Mouse (Mus musculus) spleen, postnatal 4 days (tissue): ENCODE measurements around the gene Stau1.

Experiments
- DNase-seq, 2 experiments: peaks; one replicate each; pipeline ENCODE4 v3.0.0; 2022; ENCODE audit warnings: low spot score in 2 of 2

The Stau1 gene

DNA sequence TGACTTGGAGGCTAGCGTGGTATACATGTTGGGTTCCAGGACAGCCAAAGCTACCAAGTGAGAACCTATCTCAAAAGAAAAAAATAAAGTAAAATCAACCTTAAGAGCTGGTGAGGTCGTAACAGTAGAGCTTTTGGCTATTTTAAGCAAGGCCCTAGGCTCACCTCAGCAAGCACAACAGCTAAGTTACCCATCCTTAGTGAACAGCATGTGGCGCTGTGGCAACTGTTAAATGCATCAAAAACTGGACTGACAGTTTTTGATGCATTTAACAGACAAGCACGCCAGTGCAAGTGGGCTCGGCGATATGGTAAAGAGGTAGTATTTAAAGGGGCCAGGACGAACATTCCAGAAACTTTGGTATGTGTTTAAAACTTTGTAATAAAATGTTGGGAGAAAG, 5.2 kb downstream of the Stau1 start:
- peak in 1 of 2 experiments; percentile 53 for DNase-seq

DNA sequence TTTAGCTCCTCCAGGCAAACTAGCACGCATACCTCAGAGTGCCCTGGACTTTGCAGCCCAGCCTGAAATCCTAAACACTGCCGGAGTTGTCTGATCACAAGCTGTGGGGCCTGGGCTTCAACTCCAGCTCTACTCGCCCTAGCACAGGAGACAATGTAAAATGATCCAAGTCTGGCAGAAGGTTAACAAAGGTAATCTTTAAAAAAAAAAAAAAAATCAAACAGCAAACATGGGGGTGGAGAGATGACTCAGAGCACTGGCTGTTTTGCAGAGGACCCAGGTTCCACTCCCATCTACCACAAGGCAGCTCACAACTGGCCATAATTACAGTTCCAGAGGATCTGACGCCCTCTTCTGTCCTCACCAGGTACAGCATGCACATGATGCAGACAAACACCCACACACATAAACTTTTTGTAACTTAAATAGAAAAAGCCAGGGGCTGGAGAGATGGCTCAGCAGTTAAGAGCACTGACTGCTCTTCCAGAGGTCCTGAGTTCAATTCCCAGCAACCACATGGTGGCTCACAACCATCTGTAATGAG, 12.7 kb downstream of the Stau1 start:
- DNase-seq = no peak

DNA sequence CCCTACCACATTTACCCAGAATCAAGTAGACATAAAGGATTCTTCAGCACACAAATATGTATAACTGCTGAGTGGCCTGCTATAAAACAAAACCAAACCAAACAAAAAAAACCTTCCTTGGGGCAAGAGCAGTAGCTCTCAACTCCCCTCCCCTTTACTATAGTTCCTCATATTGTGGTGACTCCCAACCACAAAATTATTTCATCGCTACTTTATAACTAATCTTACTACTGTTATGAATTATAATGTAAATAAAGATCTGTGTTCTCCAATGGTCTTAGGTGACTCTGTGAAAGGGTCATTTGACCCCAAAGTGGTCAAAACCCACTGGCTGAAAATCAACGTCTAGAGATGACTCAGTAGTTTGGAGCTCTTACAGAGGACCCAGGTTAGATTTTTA, 15.9 kb downstream of the Stau1 start:
- DNase-seq = no peak

DNA sequence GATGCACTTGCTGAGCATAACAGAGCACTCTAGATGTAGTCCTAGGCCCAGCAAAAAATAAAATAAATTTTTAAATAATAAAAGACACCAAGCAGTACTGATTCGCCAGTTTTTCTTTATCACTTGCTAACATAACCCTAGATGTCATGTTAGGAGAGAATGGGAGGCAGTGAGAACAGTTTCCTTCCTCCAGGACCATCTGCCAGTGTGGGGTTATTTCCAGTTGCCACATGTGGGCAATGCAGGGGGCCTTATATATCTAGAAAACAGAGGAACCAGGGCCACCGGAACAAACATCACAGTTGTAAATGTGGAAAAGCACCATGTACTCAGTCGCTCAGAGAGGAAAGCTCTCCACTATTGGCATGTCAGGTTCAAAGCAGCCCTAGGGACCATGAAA, 18.6 kb downstream of the Stau1 start:
- DNase-seq = no peak

DNA sequence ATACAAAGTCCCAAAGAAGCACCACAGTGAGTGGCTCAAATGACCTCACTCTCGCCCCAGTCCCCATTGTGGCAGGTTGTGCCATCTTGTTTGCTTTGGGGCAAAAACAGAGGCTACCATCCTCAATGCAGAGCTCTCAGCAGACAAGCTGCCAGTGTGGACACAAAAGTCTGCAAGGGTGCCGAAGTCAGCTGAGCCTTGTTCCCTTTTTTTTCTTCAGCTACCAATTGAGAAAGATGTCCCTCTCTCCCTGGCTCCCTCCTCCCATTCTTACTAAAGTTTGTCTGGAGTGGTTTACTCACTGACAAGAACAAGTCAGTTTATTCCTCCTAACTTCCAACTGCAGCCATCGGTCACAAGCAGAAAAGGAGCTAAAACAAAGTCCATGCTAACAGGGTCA, 19.7 kb downstream of the Stau1 start:
- DNase-seq = peak in 1 of 2 experiments; percentile 22

DNA sequence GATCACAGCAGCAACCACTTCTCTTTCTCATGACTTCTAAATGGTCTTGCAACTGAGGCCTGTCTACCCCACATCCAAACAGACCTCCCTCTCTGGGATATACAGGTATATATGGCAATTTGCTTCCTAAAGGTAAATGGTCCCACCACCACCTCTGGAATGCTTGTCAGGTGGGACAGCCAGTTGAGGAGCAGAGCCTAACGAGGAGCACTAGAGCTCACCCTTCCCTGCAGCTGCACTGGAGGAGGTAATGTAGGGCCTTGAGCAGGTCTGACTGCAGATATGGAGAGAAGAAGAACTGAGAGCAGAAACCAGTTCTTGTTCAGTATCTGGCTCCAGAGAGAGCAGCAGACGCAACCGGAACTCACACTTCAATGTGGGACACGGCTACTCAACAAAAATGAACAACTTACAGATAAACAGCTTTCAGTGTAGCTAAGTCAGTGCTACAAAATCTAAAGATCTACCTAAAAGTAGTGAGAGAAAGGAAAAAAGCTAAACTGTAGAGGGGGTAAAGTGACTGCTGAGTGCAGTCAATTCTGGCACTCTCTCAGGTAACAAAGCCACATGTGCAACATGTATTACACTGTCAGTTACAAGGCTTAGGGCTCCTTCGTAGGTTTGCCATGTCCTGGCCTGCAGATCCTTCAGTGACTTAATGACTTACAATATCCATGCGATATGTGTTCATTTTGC, 21.8 kb downstream of the Stau1 start:
- DNase-seq = no peak

DNA sequence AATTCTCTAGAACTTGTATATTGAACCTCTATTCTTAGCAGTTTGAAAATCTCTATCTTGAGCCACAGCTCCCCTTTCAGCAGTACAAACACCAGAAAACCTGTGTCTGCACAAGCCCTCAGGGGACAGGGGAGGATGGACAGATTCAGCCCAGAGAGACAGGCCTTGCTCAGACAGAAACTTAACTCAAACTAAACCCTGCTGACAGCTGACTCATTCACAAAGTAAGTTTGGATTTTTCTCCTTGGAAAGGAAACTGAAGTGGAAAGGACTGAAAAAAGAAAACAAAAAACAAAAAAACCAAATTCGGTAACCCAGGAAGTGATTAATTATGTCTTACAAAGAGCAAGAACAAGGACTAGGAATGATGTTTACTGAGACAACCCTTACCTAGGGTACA, 22.9 kb downstream of the Stau1 start:
- no peak for DNase-seq

DNA sequence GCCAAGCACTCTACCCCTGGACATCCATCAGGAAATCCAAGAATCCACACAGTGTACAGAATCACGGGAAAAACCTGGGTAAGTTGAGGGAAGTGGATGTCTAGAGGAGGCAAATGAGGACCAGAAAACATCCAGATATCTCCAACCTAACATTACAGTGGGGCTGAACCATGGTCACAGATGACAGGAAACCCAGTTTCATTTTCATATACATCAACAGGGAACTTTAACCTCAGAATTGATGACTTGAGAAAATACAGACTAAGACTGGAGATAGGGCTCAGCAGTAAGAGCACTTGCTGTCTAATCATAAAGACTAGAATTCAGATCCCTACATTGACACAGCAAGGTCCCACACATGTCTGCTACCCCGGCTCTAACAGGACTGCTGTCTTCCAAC, 31.3 kb downstream of the Stau1 start:
- no peak for DNase-seq

DNA sequence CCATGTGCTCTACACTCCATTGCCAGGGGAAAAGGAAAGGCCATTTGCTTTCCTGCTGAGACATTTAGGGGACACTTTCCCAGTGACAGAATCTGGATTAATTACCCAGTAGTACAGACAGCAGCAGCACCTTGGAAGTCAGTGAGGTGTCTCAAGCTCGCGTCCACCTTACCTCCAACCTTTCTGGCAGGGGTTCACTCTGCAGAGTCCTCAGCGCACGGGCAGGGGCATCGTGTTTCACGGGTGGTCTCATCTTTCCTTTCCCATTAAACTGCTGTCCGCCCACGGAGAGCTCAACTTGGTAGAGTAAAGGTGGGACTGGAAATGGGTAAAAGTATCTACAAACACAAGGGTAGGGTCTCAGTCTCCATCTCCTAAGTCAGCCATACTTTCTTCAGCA, 32.8 kb downstream of the Stau1 start:
- no peak for DNase-seq

DNA sequence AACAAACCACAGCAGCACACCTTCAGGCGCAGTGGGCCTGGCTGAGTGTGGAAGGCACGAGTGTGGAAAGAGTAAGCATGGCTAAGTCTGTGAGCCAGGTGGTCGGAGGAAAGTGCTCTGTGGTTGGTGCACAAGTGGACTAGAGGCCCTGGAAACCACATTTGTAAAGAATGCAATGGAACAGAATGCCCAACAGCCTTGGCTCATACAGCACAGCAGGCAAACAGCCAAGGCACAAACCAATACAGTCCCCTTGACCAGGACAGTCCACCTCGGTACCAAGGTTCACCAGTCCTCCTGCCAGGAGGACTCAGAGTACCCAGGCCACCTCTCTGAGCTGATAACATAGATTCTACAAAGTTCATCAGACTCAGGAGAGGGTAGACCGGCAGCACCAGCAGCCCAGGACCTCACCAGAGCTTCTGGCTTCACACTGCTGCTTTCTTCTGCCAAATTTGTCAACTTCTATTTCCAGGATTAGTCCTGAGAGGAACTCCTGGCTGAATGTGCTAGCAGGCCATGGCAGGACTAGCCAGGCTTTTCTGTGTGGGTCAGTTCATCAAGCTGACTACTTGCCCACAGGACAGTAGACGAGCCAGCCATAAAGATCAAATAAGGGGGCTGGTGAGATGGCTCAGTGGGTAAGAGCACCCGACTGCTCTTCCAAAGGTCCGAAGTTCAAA, 35.3 kb downstream of the Stau1 start:
- DNase-seq = no peak

DNA sequence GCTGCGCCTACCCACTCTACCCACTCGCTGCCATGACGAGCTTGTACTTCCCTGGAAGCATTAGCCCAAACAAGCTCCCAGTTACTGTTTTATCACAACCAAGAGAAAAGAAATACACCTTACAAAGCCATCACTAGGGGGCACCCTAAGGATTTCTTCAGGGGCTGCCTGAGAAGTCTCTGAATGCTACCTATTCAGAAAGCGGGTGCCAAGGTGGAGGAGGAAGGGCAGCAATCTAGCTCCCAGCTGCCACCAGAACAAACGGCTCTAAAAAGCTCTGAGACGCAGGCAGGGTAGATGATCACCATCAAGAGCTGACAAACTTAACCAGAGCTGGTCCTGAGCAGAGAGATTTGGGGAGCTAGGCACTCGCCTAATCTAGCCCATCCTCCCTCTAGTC, 39.3 kb downstream of the Stau1 start:
- peak; percentile 57 to 80 for DNase-seq

DNA sequence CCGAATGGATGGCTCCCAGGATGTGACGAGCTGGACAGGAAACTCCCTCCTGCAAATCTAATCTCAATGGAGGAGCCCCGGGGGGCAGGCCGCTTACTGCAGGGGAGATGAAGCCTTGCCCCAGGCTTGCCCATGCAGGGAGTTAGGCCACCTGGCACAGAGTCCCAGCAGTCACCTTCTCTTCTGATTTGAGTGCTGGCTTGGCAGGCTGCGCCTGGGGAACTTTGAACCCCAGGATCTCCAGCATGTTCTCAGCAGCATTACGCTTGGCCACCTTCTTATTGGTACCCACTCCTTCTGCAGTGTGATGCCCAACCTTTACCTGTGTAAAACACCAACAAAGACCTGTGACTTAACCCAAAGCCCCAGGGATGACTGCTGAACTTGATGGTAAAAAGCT, 43.9 kb downstream of the Stau1 start:
- DNase-seq = peak in 1 of 2 experiments; percentile 12

DNA sequence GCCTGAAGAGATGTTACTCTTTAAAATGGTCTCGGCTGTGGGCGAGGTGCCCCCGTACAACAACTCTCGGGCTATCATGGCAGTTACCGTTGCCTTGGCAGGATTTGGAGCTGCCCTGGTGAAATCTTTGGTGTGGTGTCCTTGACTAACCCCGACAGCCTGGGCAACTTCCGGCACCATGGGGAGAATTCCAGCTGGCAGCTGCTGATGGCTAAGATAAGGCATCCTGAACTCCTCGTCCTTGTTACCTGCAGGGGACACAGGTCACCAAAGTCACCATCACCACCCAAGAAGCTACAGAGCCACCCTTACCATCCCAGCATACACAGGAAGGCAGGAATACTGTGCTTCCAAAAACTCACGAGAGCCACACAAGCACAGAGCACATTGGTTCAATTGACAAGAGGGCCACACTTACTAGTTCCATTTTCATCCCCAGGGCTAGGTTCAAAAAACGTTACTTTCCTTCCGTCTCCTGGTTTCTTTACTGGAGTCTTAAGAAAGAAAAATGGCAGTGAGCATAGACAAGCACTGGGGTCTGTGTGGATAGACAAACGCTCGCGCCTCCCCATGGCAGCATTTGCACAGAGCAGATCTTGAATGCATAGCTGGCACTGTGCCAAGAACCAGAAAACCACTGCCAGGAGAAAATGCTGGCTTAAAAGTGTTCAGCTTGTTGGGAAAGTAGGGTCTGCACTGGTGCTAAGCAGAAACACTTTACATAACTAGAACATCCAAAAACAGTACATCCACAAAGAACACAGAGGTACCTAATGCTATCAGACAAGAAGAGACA, 45.0 kb downstream of the Stau1 start:
- DNase-seq = no peak

DNA sequence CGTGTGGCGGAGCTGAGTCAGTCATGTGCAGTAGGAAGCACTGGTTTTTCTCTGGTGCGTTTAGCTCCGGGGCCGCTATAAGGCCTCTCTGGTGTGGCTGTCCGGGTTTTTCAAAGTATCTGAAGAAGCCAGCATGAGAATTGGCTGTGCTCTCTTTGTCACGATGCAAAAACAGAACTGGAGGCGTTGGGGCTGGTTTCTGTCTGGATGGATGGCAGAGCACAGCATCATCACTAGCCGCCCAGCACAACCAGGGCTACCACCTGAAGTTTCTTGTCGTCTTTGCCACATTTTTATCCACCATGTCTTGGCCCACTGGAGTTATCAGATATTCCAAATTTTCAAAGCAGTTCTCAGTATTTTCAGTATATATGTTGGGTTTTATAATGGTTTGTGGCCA, 47.2 kb downstream of the Stau1 start:
- no peak for DNase-seq

DNA sequence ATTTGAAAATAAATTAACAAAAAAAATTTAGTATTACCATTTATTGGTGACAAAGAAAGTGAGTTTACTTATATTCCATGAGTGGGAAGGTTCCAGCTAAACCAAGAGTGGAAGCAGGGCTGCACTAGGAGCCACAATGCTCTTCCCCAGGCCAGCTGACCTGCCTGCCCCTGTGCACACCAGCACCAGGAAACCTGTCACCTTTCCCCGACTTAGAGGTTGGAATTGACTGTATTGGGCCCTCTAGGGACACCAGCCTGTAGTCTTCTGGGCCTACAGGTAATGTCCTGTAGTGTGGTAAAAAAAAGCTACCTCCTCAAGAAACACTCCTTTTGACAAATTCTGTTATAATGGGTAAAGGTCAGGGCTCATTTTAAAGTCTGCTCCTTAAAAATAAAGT, 47.9 kb downstream of the Stau1 start:
- DNase-seq = no peak

DNA sequence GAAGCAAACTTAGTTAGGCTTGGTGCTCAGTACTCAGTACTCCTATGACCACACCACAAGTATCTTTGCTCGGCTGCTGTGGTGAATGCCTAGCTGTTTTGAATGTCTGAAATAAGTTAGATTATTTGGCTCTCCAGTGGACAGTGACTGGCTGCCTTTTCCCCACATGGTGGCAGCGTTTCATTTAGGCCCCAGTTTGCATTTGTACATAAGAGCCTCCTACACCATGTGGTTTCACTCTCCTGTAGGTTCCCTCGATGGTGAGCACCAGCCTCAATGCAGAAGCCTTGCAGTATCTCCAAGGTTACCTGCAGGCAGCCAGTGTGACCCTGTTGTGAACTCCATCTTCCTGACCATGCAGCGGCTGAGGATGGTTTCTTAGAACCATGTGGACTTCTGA, 50.6 kb downstream of the Stau1 start:
- DNase-seq = no peak

DNA sequence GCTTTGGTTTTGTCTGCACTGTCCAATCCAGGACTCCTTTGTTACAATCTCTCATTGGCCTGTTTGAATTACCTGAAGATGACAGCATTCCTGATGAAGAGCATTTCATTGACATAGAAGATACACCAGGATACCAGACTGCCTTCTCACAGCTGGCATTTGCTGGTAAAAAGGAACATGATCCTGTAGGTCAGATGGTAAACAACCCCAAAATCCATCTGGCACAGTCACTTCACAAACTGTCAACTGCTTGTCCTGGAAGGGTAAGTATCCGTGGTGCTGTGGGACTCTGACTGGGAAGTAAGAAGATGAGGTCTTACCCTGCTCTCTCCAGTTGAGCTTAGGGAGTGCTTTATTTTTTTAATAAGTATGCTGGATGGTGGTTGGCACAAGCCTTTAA, 51.8 kb downstream of the Stau1 start:
- no peak for DNase-seq

DNA sequence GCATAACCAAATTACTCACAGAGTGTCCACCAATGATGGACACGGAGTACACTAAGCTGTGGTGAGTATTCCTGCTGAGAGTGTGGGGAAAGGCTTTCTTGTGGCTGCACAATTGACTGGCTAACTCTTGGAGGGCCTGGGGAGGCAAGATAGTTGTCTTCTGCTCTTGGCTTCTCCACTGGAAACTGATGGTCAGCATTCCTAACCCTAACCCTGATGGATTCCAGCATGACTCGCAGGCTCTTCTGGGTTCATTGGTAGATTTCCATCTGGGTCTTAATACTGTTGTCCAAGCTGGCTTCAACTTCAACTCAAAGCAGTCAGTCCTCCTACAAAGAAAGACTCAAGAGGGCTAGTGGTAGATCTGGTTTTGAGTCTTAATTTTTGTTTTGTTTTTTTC, 53.0 kb downstream of the Stau1 start:
- no peak for DNase-seq

DNA sequence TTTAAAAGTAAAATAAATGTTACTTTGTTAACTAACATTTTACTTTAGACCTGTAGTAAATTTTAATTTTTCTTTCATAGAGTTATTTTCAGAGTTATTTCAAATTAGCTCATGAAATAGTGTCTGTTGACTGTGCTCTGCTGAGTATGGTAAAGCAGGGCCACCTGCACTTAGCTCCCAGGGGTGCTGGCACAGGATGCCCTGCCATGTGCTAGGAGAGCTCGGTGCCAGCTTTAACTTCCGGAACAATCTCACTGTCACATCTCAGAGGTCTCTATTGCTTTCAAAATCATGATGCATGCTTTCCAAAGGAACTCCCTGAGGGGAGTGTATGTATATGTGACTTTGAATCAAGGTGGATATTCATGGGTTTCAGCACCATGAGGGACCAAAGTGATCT, 59.9 kb downstream of the Stau1 start:
- DNase-seq = no peak

DNA sequence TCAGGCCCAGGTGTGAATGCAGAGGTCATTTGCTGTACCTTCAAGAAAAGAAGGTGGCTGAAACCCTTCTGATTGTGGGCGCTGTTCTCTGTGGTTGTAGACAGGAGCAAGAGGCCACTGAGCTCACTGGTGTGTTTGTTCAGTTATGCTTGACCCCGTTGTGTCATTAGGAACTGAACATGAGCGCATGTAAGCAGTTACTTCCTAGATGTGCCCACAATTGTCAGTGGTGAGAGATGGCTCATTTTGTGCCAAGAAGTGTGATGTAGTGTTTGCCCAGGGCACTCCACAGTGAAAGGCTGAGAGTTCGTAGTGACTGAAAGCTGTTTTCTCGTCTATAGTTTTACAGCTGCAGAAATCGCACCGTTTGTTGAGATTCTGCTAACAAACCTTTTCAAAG, 60.5 kb downstream of the Stau1 start:
- no peak for DNase-seq

DNA sequence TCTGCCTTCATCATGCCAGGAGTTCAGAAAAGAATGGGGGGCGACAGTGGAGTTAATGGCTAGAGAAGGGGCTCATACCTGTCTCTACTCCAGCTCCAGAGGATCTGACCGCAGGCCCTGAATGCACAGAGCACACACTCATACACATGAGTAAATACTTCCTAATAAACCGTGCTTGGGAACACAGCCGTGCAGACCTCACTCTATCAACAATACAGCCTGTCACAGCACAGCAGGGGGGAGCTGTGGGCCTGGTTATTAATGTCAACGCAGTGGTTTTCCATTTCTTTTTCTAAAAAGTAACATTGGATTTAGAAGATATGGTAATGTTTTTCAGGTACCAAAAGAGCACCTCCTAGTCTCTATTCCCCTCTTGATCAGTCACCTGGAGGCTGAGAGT, 61.7 kb downstream of the Stau1 start:
- no peak for DNase-seq

DNA sequence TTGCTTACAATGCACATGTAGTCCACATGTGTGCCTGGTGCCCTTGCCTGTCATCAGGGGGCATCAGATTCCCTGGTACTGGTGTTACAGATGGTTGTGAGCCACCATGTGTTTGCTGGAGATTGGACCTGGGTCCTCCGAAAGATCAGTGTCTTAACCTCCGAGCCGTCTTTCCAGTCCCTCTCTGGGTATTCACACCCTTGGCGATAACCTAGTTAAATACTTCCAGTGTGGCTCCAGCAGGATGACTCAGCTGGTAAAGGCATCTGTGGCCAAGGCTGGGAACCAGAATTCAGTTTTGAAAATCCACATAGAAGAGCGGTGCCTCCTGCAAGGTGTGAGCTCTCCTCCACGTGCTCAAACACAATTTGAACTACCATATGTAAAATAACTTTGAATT, 62.2 kb downstream of the Stau1 start:
- no peak for DNase-seq

DNA sequence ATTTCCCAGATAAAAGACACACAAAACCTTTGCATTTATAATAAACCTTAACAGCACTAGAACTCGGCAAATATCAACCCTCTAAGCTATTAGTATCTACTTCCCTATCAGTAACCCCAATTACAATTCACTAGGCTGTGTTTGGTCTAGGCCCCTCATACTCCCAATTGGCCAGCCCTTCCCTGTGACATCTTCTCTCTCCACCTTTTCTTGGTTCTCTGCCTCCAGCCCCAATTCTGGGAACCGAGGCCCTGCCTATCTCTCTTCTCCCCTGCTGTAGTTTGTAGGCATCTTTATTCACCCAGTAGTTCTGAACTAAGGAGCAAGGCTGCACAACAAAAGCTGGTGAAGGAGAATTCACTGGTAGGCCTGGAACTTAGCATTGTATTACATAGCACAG, 72.1 kb downstream of the Stau1 start:
- no peak for DNase-seq
